Comparison of ENCODE assay signal across 21 mouse cellular contexts in the genomic region with DNA sequence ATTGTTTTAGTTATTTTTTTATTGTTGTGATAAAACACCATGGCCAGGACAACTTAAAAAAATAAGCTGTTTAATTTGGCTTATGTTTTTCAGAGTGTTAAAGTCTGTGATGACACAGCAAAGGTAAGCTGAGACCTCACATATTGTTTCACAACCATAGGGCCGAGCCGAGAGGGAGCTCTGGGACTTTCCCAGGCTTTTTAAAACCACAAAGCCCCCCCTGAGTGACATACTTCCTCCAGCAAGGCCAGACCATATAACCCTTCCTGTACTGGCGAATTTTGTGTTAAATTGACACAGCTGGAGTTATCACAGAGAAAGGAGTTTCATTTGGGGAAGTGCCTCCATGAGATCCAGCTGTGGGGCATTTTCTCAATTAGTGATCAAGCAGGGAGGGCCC. TPM values are rescaled to one million over a fixed set of nuclear protein-coding genes. Genes with fewer than 3 reads are reported as not detected.
DNase-seq lines count a peak whose midpoint lies in the region; ATAC-seq lines count a peak whose summit lies in the region.
"Had no signal": no experiment of that assay in that cellular context is flagged by ENCODE, and none has a peak within 500 bp of the region (broad histone marks: within the 10 kb centered on the region; RNA-seq: fewer than 3 reads in every experiment).

No protein-coding gene starts in this region.

- peak; percentile 22 to 51; a peak in 2 of 4 replicates for ATAC-seq in hematopoietic stem cell, adult 5-6 weeks (replicated peaks in 1 of 2; ENCODE audit: insufficient read depth in 1 of 2, low FRiP score in 2 of 2, low TSS enrichment in 1 of 2, low read depth in 1 of 2, poor library complexity in 2 of 2, severe bottlenecking in 2 of 2)
- peak; percentile 85 for ATAC-seq in megakaryocyte progenitor cell, adult 5-6 weeks (replicated peaks; ENCODE audit: poor library complexity)
- ATAC-seq: forebrain, embryonic 16.5 days; hindbrain, embryonic 16.5 days; inflammation-experienced regulatory T-cells, adult 6 months; Patski had no signal

- DNase-seq in R1 (ENCODE audit: low read depth, low spot score), result peak; percentile 16
- no peak for DNase-seq in thymus, postnatal 14 days
- DNase-seq in thymus, postnatal 0 days (ENCODE audit: low spot score), result no peak
- DNase-seq in retina, embryonic 14.5 days (ENCODE audit: low spot score), result no peak
- DNase-seq: adrenal gland, adult 2 months; adrenal gland, postnatal 14 days; cerebellum, adult 11 months; cerebellum, adult 2 months; cerebellum, adult 9-11 months; cerebellum, postnatal 25 days; embryo, embryonic 11 days; gastrocnemius, postnatal 10 days; gastrocnemius, postnatal 36 days had no signal

RNA-seq across cellular contexts. Expression of gene Ttc21b, which starts 56.2 kb away (rescaled TPM):
- 10.9 and 14.3 TPM in 2 replicates for total RNA-seq in hematopoietic stem cell, adult 5-6 weeks (2017)
- 4.2 and 4.5 TPM in 2 replicates for total RNA-seq in megakaryocyte progenitor cell, adult 5-6 weeks (2015)
- 6.6 and 7.6 TPM in 2 replicates for total RNA-seq in megakaryocyte progenitor cell, adult 5-6 weeks (2017)
- 6.2 and 6.7 TPM in 2 replicates for polyA plus RNA-seq in thymus, postnatal 0 days (2015; fragmentation: Nextera tagmentation; extraction: Ambion mirVana)
- polyA plus RNA-seq: erythroblast, embryonic 14.5 days; G1E had no signal
